Mouse (Mus musculus) left cerebral cortex, adult 9 months (tissue): ENCODE results near the gene Edn1.
A peak's percentile ranks its signal among the peaks of the same experiment; 100 is the strongest.

Experiments
- DNase-seq, 2 experiments: peaks; one replicate each; pipeline ENCODE4 v3.0.0; 2022; ENCODE audit warnings: low spot score in 2 of 2

Edn1 gene

DNA sequence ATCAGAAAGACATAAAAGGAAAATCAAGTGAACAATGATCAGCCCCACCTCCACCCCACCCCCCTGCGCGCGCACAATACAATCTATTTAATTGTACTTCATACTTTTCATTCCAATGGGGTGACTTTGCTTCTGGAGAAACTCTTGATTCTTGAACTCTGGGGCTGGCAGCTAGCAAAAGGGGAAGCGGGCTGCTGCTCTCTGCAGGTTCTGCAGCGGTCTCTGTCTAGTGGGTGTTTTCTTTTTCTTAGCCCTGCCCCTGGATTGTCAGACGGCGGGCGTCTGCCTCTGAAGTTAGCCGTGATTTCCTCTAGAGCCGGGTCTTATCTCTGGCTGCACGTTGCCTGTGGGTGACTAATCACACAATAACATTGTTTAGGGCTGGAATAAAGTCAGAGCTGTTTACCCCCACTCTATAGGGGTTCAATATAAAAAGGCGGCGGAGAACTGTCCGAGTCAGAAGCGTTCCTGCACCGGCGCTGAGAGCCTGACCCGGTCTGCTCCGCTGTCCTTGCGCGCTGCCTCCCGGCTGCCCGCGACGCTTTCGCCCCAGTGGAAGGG lies at the start of gene Edn1:
Gene Edn1, plus strand, starts transcription at position 316 of the 561 bp plus-strand sequence.
- DNase-seq, result peak in 1 of 2 experiments; percentile 29

DNA sequence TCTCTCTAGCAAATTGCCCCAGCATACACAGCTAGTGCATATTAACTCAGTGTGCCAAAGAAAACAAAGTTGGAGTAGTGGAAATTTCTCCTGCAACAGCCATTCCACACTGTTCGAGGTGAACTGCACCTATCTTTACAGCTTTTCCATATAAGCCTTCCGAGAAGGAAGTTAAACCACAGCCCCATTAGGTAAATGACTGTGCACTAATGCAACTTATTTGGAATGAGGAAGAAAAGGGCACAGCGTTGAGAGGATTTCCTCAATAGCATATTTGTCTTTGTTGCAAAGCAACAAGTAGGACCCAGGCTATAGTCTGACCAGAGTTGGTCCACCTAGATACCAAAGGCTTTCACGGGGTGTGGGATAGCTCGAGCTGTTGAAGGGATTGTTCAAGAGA lies 47.5 kb upstream of the Edn1 start:
- no peak for DNase-seq

GRCm38 (mm10) chr13:42255105-42255504 lies 46.2 kb upstream of the Edn1 start:
- no peak for DNase-seq

GRCm38 (mm10) chr13:42258422-42258821 lies 42.9 kb upstream of the Edn1 start:
- peak; percentile 10 to 18 for DNase-seq

DNA sequence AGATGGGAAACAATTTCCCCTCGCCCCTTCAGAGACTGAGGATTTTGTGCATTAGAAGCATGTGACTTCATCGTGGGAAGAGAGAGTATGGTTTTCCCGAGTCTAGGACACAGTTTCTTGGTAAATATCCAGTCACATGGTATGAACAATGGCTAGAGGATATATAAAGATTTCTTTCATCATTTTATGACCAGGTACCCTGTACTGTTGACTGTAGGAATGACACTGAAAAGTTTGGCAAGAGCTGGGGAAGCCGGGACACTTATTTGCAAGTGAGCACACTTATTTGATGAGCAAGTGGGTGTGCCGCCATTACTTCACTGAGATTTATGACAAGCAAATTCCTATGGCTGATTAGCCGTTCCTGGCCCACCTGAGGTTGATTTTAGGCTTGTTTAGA lies 40.6 kb upstream of the Edn1 start:
- DNase-seq, result no peak

GRCm38 (mm10) chr13:42270051-42270450 lies 31.2 kb upstream of the Edn1 start:
- no peak for DNase-seq

- no peak for DNase-seq
Measured at GRCm38 (mm10) chr13:42276774-42277454, 24.4 kb upstream of the Edn1 start.

DNA sequence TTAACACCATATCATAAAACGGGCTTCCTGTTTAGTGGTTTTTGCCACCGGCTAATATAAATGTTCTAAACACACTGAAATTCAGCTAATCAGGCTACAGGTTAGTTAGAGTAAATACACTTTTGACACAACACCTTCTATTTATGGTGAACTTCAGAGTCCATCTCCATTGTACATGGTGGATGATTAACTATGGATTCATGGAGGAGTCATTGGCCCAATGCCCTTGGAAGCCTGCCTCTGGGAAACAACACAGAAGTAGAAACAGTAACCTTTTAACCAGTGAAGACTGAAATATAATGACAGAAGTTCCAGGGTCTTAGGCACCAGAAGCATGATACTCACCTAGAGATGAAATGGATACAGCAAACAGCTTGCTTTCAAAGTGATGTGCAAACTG lies 23.5 kb upstream of the Edn1 start:
- DNase-seq, result no peak

DNA sequence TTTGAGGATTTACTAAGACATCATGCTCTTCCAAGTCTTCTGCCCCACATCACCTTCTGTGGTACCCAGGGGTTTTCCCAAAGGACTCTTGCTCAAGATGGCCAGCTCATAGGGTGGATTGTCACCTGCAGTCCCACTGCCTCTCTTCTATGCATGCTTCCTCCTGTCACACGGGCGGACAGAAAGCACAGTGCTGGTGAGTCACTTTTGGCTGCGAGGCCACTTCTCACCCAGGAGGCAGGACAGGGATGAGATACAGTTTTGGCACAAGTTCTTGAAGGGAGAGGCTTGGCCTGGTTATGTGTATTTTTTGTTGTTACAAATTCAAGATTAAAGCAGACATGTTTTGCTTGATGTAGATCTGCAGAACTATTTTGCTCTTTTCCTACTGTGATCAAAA lies 15.4 kb upstream of the Edn1 start:
- no peak for DNase-seq

DNA sequence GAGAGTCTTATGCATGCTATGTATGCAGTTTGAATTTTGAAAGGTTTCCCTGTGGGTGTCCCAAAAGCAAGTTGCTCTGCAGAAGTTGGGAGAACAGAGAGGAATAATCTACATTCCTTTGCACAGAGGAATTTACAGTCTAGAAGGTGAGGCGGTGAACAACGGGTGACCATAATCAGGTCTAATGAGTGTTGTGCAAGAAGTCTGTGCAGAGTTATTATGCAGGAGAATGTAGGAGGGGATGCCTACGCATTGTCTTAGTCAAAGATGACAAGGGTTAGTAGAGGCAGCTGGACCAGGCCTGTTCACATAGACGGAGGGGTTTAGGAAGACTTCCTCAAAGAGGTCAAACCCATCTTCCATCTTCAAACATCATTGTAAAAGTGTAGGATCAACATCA lies 14.5 kb upstream of the Edn1 start:
- DNase-seq, result no peak

- DNase-seq, result no peak
Measured at GRCm38 (mm10) chr13:42292593-42292992, 8.7 kb upstream of the Edn1 start.

- DNase-seq, result peak; percentile 15
Measured at GRCm38 (mm10) chr13:42298302-42298701, 3.0 kb upstream of the Edn1 start.

DNA sequence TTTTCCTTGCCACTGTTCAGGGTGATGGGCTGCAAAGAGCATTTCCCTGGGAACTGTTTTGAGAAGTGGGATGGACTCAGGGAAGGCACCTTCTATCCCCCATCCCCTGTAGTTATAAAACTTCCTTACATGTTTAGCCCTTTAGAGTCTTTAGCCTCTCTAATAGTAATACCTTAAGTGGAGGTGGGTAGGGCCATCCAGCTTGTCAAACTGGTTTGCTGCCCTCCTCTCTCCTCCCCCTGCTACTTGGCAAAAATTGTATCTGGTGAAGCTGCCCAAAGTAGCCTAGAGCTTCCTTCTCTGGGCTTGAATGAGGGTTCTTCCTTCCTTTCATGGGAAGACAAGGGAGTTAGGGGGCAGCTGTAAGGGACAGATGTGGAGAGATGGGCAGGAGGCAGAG lies 2.5 kb upstream of the Edn1 start:
- DNase-seq, result no peak

DNA sequence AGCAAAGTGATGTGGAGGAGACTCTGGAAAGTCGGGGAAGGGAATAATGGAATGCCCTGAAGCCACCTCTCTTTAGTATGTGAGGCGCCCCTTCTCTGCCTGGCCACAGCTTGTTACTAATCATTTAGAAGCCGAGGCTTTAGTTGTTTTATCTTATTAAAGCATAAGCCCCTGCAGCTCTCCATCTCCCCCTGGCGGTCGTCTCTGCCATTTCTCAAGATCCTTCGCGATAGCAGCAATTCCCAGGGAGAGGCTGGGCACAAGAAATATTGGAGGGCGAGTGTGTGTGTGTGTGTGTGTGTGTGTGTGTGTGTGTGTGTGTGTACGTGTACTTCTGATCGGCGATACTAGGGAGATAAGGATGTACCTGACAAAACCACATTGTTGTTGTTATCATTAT lies 709 bp upstream of the Edn1 start:
- peak; percentile 19 to 81 for DNase-seq

- DNase-seq, result no peak
Measured at GRCm38 (mm10) chr13:42301961-42302861, 935 bp downstream of the Edn1 start.

- DNase-seq, result no peak
Measured at GRCm38 (mm10) chr13:42303180-42303929, 2.1 kb downstream of the Edn1 start.

DNA sequence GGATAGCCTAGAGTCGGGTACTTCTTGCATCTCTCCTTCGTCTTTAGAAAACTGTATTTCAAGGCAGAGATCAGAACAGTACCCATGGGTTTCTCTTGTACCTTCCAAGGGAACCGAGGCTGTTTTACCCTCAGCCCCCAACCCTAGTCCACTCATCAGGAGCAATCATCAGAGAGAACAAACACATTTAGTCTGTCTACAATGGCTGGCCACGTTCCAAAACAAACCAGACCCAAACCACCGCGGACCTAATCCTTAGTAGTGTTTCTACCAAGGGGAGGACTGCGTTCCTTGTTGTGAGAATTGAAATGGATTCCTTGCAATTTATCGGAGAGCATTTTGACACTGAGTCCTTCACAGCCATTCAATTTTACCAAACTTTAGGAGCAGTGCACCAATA lies 2.9 kb downstream of the Edn1 start:
- no peak for DNase-seq

DNA sequence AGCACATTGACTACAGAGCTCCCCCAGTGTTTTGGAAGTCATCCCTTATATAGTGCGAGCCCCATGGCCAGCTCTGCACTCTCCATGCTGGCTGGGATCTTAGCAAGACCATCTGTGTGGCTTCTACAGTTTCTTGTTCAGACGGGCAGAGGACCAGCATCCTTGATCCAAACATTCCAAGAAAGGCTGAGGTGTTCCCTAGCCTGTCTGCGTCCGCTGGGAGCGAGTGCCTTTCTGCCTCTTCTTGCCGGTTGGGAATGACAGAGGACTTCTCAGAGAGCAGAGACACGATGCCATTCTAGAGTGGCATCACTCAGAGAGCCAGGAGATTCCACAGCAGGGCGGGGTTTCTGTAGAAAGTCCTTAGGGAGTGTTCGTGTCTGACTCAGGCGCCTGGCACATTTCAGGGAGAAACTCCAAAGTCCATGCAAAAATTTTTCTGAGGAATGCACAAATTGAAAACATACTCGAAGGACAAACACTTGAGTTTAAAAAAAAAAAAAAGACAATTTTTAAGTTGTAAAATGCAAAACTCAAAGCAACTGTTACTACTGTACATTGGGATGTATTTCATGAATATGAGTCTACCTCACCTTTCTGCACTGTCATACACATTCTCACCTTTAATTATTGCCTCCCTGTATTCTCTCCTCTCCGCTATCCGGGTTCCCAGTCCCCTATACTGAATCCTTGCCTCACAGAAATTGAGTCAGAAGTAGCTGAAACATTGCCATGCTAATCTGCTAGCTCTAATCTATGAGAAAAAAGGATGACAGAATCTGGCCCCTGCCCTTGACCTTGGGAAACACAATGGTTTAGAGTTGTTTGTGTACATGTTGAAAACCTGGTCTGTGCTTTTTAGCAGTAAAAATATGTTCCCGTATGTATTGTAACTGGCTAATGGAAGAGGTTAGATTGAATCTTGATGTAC lies 5.9 kb downstream of the Edn1 start:
- DNase-seq, result no peak

GRCm38 (mm10) chr13:42308368-42309103 lies 7.3 kb downstream of the Edn1 start:
- no peak for DNase-seq

GRCm38 (mm10) chr13:42309804-42310203 lies 8.5 kb downstream of the Edn1 start:
- no peak for DNase-seq
